Mouse (Mus musculus) heart, adult 11 months (tissue): ENCODE results near the gene Snx9.
A peak's percentile ranks its signal among the peaks of the same experiment; 100 is the strongest.

ENCODE experiments used
- DNase-seq: peaks from one replicate; pipeline ENCODE4 v3.0.0; 2022

The Snx9 gene

GRCm38 (mm10) chr17:5846101-5846500 is 5.0 kb downstream of the Snx9 start:
- peak; percentile 90 for DNase-seq

GRCm38 (mm10) chr17:5848706-5849415 is 7.7 kb downstream of the Snx9 start:
- peak; percentile 68 for DNase-seq

- peak; percentile 97 for DNase-seq
Observed at GRCm38 (mm10) chr17:5849421-5849910, 8.3 kb downstream of the Snx9 start.

- peak; percentile 84 for DNase-seq
Observed at GRCm38 (mm10) chr17:5850031-5850430, 8.9 kb downstream of the Snx9 start.

GRCm38 (mm10) chr17:5850476-5850875 is 9.3 kb downstream of the Snx9 start:
- peak; percentile 61 for DNase-seq

GRCm38 (mm10) chr17:5853936-5854335 is 12.8 kb downstream of the Snx9 start:
- DNase-seq, result peak; percentile 93

GRCm38 (mm10) chr17:5855560-5855959 is 14.4 kb downstream of the Snx9 start:
- DNase-seq, result peak; percentile 60

- peak; percentile 70 for DNase-seq
Observed at GRCm38 (mm10) chr17:5856426-5856825, 15.3 kb downstream of the Snx9 start.

GRCm38 (mm10) chr17:5857206-5857605 is 16.1 kb downstream of the Snx9 start:
- peak; percentile 61 for DNase-seq

- peak; percentile 64 for DNase-seq
Observed at GRCm38 (mm10) chr17:5858209-5858608, 17.1 kb downstream of the Snx9 start.

GRCm38 (mm10) chr17:5862285-5862684 is 21.2 kb downstream of the Snx9 start:
- peak; percentile 41 for DNase-seq

- DNase-seq, result no peak
Observed at GRCm38 (mm10) chr17:5862869-5863268, 21.7 kb downstream of the Snx9 start.

GRCm38 (mm10) chr17:5863745-5864144 is 22.6 kb downstream of the Snx9 start:
- peak; percentile 36 for DNase-seq

GRCm38 (mm10) chr17:5867456-5867855 is 26.3 kb downstream of the Snx9 start:
- DNase-seq, result peak; percentile 78

- DNase-seq, result peak; percentile 74
Observed at GRCm38 (mm10) chr17:5868319-5869031, 27.3 kb downstream of the Snx9 start.

GRCm38 (mm10) chr17:5869461-5869860 is 28.3 kb downstream of the Snx9 start:
- peak; percentile 80 for DNase-seq

- peak; percentile 72 for DNase-seq
Observed at GRCm38 (mm10) chr17:5870002-5870401, 28.9 kb downstream of the Snx9 start.

GRCm38 (mm10) chr17:5870696-5871095 is 29.6 kb downstream of the Snx9 start:
- DNase-seq, result peak; percentile 16

GRCm38 (mm10) chr17:5872506-5872905 is 31.4 kb downstream of the Snx9 start:
- DNase-seq, result peak; percentile 97

- peak; percentile 79 for DNase-seq
Observed at GRCm38 (mm10) chr17:5874565-5874964, 33.4 kb downstream of the Snx9 start.

- DNase-seq, result peak; percentile 82
Observed at GRCm38 (mm10) chr17:5877611-5878157, 36.6 kb downstream of the Snx9 start.

GRCm38 (mm10) chr17:5878878-5879277 is 37.7 kb downstream of the Snx9 start:
- peak; percentile 51 for DNase-seq

GRCm38 (mm10) chr17:5885474-5885873 is 44.3 kb downstream of the Snx9 start:
- DNase-seq, result peak; percentile 98
